In the genomic region with DNA sequence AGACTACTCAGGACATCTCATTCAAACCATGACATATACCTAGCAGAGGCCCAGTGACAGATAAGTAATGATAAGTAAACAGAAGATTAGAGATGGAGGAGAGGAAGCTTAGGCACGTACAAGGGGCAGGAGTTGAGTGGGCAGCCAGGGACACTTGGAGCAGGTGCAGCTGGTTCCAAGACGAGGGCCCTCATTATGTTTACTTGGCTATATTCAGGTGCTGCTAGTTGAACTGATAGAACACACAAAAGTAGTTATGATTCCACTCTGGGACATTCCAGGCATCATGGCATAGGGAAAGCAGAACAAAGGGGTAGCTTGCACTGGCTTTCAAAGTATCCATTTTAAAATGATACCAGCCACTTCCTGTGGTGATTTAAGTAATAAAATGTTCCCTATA, we compare ENCODE assay signal across 28 mouse cellular contexts. TPM values are rescaled to one million over a fixed set of nuclear protein-coding genes. Genes with fewer than 3 reads are reported as not detected.
DNase-seq lines count a peak whose midpoint lies in the region; ATAC-seq and TF ChIP-seq lines count a peak whose summit lies in the region.
"Had no signal": no experiment of that assay in that cellular context is flagged by ENCODE, and none has a peak within 500 bp of the region (broad histone marks: within the 10 kb centered on the region; RNA-seq: fewer than 3 reads in every experiment).

No protein-coding gene starts in this region.

- H3K27me3 ChIP-seq in lung, embryonic 15.5 days = no peaks in the 10 kb centered on the region
- no peaks in the 10 kb centered on the region for H3K27me3 ChIP-seq in lung, postnatal 0 days (replicated peaks; ENCODE audit: insufficient read depth, low read length)
- H3K27me3 ChIP-seq: CH12.LX; embryonic facial prominence, embryonic 12.5 days; forebrain, embryonic 13.5 days; forebrain, embryonic 15.5 days had no signal

- 22% methylated on average over 2 of the region's 2 CpGs for WGBS in lung, embryonic 15.5 days
- 31% methylated on average over 2 of the region's 2 CpGs for WGBS in lung, postnatal 0 days

- peak overlapping the region; percentile 50 for H3K27ac ChIP-seq in lung, embryonic 15.5 days
- H3K27ac ChIP-seq in lung, postnatal 0 days (ENCODE audit: low read length) = no peak overlapping the region
- H3K27ac ChIP-seq: embryonic facial prominence, embryonic 10.5 days; embryonic facial prominence, embryonic 12.5 days; forebrain, embryonic 13.5 days; forebrain, embryonic 15.5 days had no signal

- ATAC-seq in lung, embryonic 15.5 days (ENCODE audit: borderline replicate concordance, extremely low read depth, low FRiP score, low TSS enrichment) = no peak
- ATAC-seq in lung, postnatal 0 days = peak; percentile 89
- ATAC-seq: activated CD4-positive, CD25-positive, alpha-beta regulatory T cell, adult 4 months; CD4-positive, CD25-positive, alpha-beta regulatory T cell, adult 4 months; forebrain, embryonic 13.5 days; forebrain, embryonic 15.5 days; Patski had no signal

- H3K4me1 ChIP-seq in lung, embryonic 15.5 days = no peaks in the 10 kb centered on the region
- no peaks in the 10 kb centered on the region for H3K4me1 ChIP-seq in lung, postnatal 0 days (ENCODE audit: insufficient read depth, low read depth, low read length)
- H3K4me1 ChIP-seq: embryonic facial prominence, embryonic 10.5 days; embryonic facial prominence, embryonic 12.5 days; forebrain, embryonic 13.5 days; forebrain, embryonic 15.5 days had no signal

- H3K4me2 ChIP-seq in lung, embryonic 15.5 days = no peak overlapping the region
- no peak overlapping the region for H3K4me2 ChIP-seq in lung, postnatal 0 days (replicated peaks; ENCODE audit: low read depth, low read length)
- H3K4me2 ChIP-seq: embryonic facial prominence, embryonic 12.5 days; forebrain, embryonic 13.5 days; forebrain, embryonic 15.5 days had no signal

- H3K9me3 ChIP-seq in lung, embryonic 15.5 days = no peaks in the 10 kb centered on the region
- no peaks in the 10 kb centered on the region for H3K9me3 ChIP-seq in lung, postnatal 0 days (ENCODE audit: low read length)
- H3K9me3 ChIP-seq: embryonic facial prominence, embryonic 10.5 days; embryonic facial prominence, embryonic 12.5 days; forebrain, embryonic 13.5 days; forebrain, embryonic 15.5 days had no signal

- H3K4me3 ChIP-seq in lung, embryonic 15.5 days = no peak overlapping the region
- no peak overlapping the region for H3K4me3 ChIP-seq in lung, postnatal 0 days (ENCODE audit: low read depth, low read length)
- H3K4me3 ChIP-seq: embryonic facial prominence, embryonic 10.5 days; embryonic facial prominence, embryonic 12.5 days; forebrain, embryonic 13.5 days; forebrain, embryonic 15.5 days had no signal

- no peak overlapping the region for H3K9ac ChIP-seq in lung, embryonic 15.5 days
- H3K9ac ChIP-seq in lung, postnatal 0 days (replicated peaks; ENCODE audit: low read depth) = no peak overlapping the region
- H3K9ac ChIP-seq: embryonic facial prominence, embryonic 12.5 days; forebrain, embryonic 13.5 days; forebrain, embryonic 15.5 days had no signal

- DNase-seq in heart, adult 11 months = peak; percentile 46
- no peak for DNase-seq in heart, adult 8-10 months (ENCODE audit: low spot score)
- no peak for DNase-seq in lung, postnatal 10 days
- peak; percentile 57 for DNase-seq in lung, postnatal 0 days (ENCODE audit: low spot score)
- DNase-seq in lung, postnatal 14 days = no peak
- DNase-seq: adrenal gland, adult 8-10 months; adrenal gland, postnatal 14 days; adrenal gland, postnatal 36 days; B cell, adult 2 months; cerebellum, adult 11-12 months; cerebellum, adult 2 months; cerebellum, adult 9-10 months; cerebellum, postnatal 10 days; cerebellum, postnatal 25 days had no signal

- peak; percentile 56; the same call in 1 of the 2 replicates for TF ChIP-seq EP300 in lung, postnatal 0 days (IDR thresholded peaks at IDR 0.05)

- no peaks in the 10 kb centered on the region for H3K36me3 ChIP-seq in lung, embryonic 15.5 days
- H3K36me3 ChIP-seq in lung, postnatal 0 days (ENCODE audit: insufficient read depth, low read length) = no peaks in the 10 kb centered on the region
- H3K36me3 ChIP-seq: embryonic facial prominence, embryonic 10.5 days; embryonic facial prominence, embryonic 12.5 days; forebrain, embryonic 15.5 days; G1E had no signal

- TF ChIP-seq CTCF in lung, postnatal 0 days (IDR thresholded peaks at IDR 0.05) = no peak

RNA-seq across cellular contexts. Expression of gene Rtp2, which starts 2.2 kb away (rescaled TPM):
- total RNA-seq in heart, adult 8-10 months (2022) = not detected
- not detected in 2 replicates for polyA plus RNA-seq in lung, embryonic 15.5 days (2015; fragmentation: Nextera tagmentation; extraction: Ambion mirVana)
- not detected in 2 replicates for polyA plus RNA-seq in lung, postnatal 0 days (2015; fragmentation: Nextera tagmentation; extraction: Ambion mirVana)
- total RNA-seq: adrenal gland, adult 18-20 months; adrenal gland, adult 8-10 months; adrenal gland, postnatal 14 days; adrenal gland, postnatal 36 days; CH12.LX; G1E had no signal
- polyA plus RNA-seq: activated CD4-positive, CD25-positive, alpha-beta regulatory T cell, adult 4 months; cerebellum, adult 2 months; forebrain, embryonic 11.5 days; forebrain, embryonic 13.5 days; forebrain, embryonic 15.5 days; G1E; Patski had no signal

RNA-seq across cellular contexts. Expression of gene Sst, which starts 43.6 kb away (rescaled TPM):
- total RNA-seq in heart, adult 8-10 months (2022) = not detected
- polyA plus RNA-seq in lung, embryonic 15.5 days (2015; fragmentation: Nextera tagmentation; extraction: Ambion mirVana) = 0.57 TPM in 1 of 2 replicates, not detected in the other
- polyA plus RNA-seq in lung, postnatal 0 days (2015; fragmentation: Nextera tagmentation; extraction: Ambion mirVana) = not detected in 2 replicates
- total RNA-seq: adrenal gland, adult 18-20 months; adrenal gland, postnatal 14 days; adrenal gland, postnatal 36 days; CH12.LX; G1E had no signal
- polyA plus RNA-seq: activated CD4-positive, CD25-positive, alpha-beta regulatory T cell, adult 4 months; CD4-positive, CD25-positive, alpha-beta regulatory T cell, adult 4 months; G1E; Patski had no signal

RNA-seq across cellular contexts. Expression of gene Gm37419, which starts 53.9 kb away (rescaled TPM):
- not detected for total RNA-seq in heart, adult 8-10 months (2022)
- polyA plus RNA-seq in lung, embryonic 15.5 days (2015; fragmentation: Nextera tagmentation; extraction: Ambion mirVana) = not detected in 2 replicates
- polyA plus RNA-seq in lung, postnatal 0 days (2015; fragmentation: Nextera tagmentation; extraction: Ambion mirVana) = not detected in 2 replicates
- total RNA-seq: adrenal gland, adult 18-20 months; adrenal gland, adult 8-10 months; adrenal gland, postnatal 14 days; adrenal gland, postnatal 36 days; CH12.LX; G1E had no signal
- polyA plus RNA-seq: activated CD4-positive, CD25-positive, alpha-beta regulatory T cell, adult 4 months; CD4-positive, CD25-positive, alpha-beta regulatory T cell, adult 4 months; cerebellum, adult 2 months; cortical plate, adult 2 months; embryonic facial prominence, embryonic 10.5 days; embryonic facial prominence, embryonic 12.5 days; embryonic facial prominence, embryonic 14.5 days; forebrain, embryonic 11.5 days; forebrain, embryonic 13.5 days; G1E had no signal

RNA-seq across cellular contexts. Expression of gene Bcl6, which starts 54.3 kb away (rescaled TPM):
- total RNA-seq in heart, adult 8-10 months (2022) = 10 to 100 TPM; 11.6 to 17.5 (median 14.8) TPM
- polyA plus RNA-seq in lung, embryonic 15.5 days (2015; fragmentation: Nextera tagmentation; extraction: Ambion mirVana) = 1.7 TPM in 2 replicates
- polyA plus RNA-seq in lung, postnatal 0 days (2015; fragmentation: Nextera tagmentation; extraction: Ambion mirVana) = 2.3 TPM in 2 replicates
- polyA plus RNA-seq: G1E had no signal

Comparison
In these comparisons a context has a peak if more than half of its experiments do, and no peak if none do; other contexts are left out.
1. DNase-seq: peak in heart, adult 11 months (single experiment) and lung, postnatal 0 days (single experiment); none in heart, adult 8-10 months (single experiment), lung, postnatal 10 days (single experiment) and lung, postnatal 14 days (single experiment).